Mouse (Mus musculus) regulatory T cell (primary cell): ENCODE data around the gene Gm45713.
"Not testable (repeated sequence)": the region's sequence is repeated elsewhere in the genome, so short reads cannot be mapped to it uniquely, and the experiment has no call there.

Experiments
- in situ Hi-C: fragments of 300-600 bp; cut with MboI, MseI; formaldehyde crosslinking; loops from one replicate; pipeline ENCODE4 v1.15.1; 2025; ENCODE audit warnings: high pct_unique_total_duplicates

The Gm45713 gene

DNA sequence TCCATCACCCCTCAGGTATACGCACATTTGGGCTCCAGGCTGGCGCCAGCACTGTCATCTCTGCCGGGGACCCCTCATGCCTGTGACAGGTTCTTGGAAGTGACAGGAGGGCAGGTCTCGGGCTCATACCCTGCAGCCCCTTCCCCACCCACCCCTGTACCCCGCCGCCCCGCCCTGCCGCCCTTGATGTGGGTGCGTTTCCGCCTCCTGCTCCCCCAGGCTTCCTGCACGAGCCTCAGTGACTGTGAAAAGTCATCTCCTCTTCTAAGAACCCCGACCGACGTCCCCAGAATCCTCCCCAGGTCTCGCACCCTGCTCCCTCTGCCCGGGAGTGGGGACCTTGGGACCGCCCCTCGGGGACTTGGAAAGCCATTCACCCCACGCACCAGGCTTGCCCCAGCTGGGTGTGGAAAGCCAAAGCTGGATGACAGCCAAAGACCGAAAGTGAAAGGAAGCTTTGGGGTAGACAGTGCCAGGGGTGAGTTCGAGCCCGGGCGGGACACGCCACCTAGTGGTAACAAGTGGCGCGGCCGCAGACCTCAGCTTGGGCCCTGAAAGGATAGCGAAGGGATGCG, at the start of gene Gm45713, which contains the start of gene Flt3l:
Gene Gm45713, minus strand, starts transcription at position 239 of the 575 bp plus-strand sequence.
Gene Flt3l, minus strand, starts transcription at position 440 of the 575 bp plus-strand sequence.
- in situ Hi-C loops, result no loop called here

DNA sequence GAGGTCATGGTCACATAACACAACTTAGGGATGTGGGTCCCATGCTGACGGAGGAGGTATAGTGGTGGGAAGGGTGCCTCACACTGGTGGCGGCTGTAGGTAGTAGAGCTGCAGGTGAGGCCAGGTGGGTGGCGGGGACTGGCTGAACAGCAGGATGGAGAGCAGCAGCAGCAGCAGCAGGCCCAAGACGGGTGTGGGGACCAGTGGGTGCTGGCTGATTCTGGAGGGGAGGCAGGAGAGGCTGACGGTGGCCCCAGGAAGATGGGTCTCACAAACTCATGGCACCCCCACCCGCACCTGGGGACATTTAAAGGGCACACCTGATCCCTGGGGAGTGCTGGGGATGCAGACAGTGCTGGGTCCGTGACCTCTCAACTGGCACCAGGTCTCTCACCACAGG, 47.6 kb upstream of the Gm45713 start:
- in situ Hi-C loops, result no loop called here

DNA sequence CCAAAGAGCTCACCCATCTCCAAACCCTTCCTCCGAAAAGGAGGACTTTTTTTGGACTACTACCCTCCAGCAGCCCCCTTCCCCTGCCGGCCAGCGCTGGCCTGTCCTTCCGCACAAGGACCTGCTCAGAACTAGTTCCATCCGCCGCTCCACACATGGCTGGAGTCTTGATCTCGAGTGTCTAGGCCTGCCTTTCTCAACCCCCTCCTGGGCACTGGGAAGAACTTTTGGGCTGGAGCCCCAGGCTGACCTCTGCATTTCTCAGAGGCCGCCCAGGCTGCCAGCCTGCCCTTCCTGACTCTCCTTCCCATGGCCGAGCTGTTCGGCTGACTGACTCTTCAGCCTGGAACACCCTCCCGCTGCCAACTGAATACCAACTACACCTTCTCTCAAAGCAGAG, 46.6 kb upstream of the Gm45713 start:
- in situ Hi-C loops, result no loop called here

DNA sequence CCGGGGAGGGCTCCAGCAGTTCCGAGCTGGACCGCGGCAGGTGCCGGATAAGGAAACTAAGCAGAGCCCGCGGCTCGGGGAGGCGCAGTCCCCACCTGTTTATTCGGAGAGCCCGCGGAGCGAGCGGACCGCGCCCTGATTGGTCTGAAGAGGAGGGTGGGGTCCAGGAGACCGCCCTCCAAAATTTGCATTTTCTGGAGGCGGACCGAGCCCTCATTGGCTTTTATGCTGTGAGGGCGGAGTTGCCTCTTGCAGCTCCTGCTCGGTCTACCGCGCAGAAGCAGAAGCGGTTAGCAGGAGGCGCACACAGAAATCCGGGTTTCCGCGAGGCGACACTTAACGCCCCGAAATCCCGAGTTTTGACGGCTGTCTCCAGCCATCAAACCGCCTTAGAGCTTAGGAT, 46.2 kb upstream of the Gm45713 start:
- in situ Hi-C loops, result no loop called here

DNA sequence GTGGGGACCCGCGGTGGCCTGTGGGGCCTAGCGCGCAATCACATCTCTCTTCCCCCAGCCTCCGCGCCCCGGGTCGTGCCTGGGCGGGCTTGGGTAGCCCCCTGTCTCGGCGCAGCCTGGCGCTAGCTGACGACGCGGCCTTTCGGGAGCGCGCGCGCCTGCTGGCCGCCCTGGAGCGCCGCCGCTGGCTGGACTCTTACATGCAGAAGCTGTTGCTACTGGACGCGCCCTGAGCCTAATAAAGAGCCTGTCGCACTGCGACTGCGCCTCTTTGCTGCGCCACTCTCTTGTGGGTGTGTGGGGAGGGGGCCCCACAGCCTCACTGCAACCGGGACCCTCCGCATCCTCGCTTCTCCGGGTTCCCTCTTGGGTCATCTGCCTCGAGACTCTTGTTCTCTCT, 45.5 kb upstream of the Gm45713 start:
- in situ Hi-C loops, result no loop called here

DNA sequence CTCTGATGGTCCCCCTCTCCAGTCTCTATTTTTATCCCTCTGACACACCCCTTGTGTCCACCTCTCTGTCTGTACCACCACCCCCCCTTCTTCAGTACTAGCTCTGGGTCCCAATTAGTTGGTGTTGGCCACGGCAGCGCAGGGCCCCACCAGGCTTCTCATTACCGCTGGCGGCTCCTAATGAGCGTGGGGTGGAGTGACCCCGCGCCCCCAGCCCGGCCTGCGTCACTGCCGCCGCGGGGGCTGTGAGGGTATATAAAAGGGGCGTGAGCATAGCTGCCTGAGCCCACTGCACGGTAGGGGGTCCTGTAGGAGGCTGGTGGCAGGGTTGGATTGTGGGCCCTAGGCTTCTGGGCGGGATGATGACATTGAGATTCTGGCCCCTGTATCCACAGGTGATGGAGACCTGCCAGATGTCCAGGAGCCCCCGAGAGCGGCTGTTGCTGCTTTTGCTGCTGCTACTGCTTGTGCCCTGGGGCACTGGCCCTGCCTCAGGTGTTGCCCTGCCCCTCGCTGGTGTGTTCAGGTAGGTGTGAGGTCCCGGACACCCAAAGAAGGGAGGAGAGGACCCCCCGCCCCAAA, 45.0 kb upstream of the Gm45713 start, which contains the start of gene Pth2:
Gene Pth2, plus strand, starts transcription at position 100 of the 582 bp plus-strand sequence.
- in situ Hi-C loops, result no loop called here

DNA sequence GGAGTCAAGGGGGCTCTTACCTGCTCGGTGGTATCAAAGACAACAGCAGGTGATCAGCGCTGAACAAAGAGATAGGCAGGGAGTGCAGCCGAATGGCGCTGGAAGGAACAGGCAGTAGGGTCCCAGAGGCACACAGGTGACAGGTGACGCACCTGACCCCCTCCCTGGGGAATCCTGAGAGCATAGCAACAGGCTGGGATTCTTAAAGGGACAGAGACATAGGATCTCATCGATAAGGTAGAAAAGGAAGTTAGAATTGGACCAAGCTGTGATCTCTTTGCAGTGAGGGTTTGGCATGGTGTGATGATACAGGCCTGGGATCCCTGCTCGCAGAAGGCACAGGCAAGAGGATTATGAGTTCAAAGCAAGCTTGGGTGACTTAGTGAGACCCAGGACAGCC, 43.4 kb upstream of the Gm45713 start, which contains the start of gene Gfy:
Gene Gfy, minus strand, starts transcription at position 101 of the 400 bp plus-strand sequence.
- in situ Hi-C loops, result no loop called here

DNA sequence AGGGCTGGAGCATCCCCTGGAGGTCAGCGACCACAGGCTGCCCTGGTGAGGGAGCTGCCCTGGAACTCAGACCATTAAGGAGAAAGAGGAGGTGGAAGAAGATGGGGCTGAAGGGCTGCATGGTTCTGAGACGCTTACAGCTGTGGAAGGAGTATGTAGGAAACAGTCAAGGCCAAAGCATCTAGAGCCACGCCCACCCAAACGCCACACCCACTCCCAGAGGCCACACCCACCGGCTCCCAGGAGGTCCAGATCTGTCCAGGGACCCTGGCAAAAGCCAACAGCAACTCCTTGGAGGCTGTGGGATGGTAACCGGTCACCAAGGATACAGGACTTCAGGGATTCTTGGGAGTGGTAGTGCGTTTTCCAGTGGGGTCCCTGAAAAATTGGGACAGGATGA, 42.5 kb upstream of the Gm45713 start:
- in situ Hi-C loops, result no loop called here

DNA sequence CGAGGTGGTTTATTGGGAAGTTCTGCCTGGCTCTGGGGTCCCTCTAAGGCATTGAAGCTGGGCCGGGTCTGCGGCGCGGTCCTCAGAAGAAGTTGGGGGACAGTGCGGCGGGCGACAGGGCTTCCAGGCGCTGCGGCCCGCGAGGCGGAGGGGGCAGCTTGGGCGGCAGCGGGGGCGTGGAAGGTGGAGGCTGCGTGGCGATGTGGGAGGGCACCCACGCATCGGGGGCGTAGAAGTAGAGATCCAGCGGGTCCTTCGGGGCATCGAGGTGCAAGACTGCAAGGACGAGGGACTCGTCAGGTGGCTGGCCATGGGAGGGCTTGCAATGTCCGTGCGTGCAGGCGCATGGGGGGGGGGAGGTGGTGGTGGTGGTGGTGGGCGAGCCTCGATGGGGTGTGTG, 40.3 kb upstream of the Gm45713 start:
- in situ Hi-C loops, result no loop called here

DNA sequence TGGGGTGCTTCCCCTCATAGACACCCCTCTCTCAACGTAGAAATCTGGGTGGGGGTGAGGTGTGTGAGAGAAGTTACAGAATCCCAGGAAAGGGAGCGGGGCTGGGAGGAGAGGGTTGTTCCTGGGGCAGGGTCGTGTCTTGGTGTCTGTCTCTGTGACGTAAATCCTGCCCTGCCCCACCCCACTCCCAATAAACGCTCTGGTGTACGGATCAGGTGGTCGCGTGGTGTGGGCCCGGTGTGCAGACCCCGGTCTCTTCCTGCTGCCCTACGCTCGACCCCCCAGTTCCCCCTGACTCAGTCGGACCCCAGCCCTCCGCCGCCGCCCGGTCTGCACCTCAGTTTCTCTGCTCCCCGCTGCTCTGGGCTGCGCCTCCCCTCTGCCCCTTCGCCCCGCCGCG, 39.9 kb upstream of the Gm45713 start:
- in situ Hi-C loops, result no loop called here

DNA sequence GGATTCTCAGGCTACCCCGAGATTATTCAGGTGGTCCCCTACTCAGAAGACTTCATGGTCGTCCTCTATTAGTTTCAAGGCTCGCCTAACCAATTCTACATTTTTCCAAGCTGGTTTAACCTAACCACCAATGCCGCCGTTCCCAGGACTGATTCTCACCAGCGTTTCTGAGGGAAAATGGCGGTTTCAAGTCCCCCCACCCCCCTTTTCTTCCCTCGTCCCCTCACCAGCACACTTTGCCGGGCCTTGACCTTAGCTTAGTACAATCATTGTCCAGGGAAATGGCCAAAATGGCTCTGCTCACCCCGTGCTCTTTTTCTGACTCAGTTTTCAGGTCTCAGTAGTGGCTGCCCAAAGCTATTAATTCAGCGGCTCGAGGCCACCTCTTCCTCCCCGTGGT, 39.4 kb upstream of the Gm45713 start:
- in situ Hi-C loops, result no loop called here

DNA sequence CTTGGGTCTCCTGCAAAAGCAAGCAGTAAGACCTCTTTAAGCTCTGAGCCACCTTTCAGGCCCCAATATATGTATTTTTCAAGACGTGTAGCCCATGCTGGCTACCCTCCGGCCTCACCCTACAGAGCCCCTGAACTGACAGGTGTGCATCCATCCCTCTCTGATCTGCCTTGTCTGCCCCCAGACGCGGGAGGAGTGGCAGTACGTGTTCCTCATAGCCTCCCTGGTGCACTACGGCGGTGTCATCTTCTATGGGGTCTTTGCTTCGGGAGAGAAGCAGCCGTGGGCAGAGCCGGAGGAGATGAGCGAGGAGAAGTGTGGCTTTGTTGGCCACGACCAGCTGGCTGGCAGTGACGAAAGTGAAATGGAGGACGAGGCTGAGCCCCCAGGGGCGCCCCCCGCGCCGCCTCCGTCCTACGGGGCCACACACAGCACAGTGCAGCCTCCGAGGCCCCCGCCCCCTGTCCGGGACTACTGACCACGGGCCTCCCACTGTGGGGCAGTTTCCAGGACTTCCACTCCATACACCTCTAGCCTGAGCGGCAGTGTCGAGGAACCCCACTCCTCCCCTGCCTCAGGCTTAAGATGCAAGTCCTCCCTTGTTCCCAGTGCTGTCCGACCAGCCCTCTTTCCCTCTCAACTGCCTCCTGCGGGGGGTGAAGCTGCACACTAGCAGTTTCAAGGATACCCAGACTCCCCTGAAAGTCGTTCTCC, 38.7 kb upstream of the Gm45713 start:
- in situ Hi-C loops, result no loop called here

DNA sequence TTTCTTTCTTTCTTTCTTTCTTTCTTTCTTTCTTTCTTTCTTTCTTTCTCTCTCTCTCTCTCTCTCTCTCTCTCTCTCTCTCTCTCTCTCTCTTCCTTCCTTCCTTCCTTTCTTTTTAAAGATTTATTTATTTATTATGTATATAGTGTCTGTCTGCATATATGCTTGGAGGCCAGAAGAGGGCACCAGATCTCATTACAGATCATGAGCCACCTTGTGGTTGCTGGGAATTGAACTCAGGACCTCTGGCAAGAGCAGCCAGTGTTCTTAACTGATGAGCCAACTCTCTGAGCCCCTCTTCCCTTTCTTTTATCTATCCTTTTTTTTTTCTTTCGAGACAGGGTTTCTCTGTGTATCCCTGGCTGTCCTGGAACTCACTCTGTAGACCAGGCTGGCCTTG, 37.7 kb upstream of the Gm45713 start:
- in situ Hi-C loops, result not testable (repeated sequence)

DNA sequence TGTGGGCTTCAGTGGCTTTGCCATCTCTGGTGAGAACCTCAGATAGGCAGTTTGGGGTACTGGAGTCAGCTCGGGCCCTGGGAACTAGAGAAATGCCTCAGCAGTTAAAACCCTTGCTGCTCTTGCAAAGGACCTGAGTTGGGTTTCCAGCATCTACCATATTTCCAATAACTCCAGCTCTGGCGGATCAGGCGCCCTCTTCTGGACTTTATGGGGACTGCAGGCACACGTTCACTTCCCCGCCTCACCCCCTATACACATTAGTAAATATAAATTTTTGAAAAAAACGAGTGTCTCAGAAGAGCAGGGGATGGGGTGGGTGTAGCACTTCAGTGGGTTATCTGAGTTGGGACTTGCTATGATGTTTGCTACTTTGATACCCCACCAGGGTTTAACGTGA, 36.9 kb upstream of the Gm45713 start:
- in situ Hi-C loops, result no loop called here

DNA sequence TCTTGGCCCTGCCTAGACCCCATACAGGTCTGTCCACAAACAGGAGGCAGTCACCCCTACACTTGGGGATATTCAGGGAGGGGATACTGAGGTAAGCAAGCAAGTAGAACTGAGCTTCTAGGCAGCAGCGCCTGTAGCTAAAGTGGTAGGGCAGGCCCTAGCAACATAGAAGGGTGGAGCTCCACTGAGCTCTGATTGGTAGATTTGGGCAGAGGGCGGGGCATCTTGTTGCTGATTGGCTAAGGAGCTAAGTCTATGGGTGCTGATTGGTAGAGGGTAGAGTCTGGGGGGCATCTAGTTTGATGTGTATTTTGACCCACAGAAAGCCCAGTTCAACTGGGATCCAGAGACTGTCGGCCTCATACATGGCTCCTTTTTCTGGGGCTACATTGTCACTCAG, 33.5 kb upstream of the Gm45713 start:
- in situ Hi-C loops, result no loop called here

DNA sequence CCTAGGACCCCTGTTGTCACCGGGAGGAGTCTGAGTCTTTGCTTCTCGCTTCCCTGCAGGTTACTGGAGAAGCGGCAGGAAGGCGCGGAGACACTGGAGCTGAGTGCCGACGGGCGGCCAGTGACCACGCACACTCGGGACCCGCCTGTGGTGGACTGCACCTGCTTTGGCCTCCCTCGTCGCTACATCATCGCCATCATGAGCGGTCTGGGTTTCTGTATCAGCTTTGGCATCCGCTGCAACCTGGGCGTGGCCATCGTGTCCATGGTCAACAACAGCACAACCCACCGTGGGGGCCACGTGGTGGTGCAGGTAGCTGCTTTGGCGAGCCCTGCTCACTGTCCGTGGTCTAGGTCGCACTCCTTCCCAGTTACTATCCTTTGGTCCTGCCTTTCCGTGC, 32.6 kb upstream of the Gm45713 start:
- in situ Hi-C loops, result no loop called here

DNA sequence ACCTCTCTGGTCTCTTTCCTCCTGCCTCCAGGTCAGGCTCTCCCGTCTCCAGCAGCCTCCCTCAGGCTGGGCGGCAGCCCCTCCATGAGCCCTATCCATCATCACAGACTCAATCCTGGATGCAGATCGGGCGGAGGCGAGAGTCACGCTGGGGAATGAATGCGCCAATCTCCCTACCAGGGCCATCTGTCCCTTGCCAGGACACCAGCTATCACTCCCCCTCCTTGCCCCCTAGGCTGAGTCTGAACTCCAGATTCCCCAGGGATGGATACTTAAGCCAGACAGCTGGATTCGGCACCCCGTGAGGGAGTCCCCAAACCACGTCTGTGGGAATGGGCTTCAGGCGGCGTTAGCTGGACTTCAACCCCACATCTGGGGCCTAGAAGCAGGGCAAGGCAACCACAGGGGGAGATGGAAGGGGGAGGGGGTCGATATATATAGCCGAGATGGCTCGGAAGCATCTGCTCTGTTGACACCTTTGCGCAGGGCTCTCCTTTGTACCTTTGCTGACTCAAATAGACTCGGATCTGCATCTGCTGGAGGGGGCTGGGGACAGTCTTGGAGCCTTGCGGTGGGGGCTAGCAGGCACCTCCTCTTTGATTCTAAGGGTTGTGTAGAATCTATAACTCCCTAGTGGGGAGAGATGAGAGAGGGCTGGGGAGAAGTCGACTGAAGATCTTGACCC, 31.9 kb upstream of the Gm45713 start:
- in situ Hi-C loops, result no loop called here

DNA sequence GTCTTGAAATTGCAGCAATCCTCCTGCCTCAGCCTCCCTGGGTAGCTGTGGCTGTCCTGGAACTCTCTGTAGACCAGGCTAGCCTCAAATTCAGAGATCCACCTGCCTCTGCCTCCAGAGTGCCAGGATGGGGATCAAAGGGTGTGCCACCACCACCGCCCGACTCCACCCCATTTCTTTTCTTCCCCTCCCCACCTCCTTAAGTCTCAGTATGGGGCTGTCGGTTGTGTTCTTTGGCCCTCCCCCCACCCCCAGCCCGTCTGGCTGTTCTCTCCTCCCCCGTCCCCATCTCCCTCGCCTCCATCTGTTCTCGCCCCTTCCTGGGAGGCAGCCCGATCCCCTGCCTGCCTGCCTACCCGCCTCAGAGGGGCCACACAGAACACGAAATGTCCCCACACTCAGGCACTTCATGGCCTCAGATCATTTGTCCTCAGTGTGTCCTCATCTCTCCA, 30.9 kb upstream of the Gm45713 start:
- in situ Hi-C loops, result no loop called here

DNA sequence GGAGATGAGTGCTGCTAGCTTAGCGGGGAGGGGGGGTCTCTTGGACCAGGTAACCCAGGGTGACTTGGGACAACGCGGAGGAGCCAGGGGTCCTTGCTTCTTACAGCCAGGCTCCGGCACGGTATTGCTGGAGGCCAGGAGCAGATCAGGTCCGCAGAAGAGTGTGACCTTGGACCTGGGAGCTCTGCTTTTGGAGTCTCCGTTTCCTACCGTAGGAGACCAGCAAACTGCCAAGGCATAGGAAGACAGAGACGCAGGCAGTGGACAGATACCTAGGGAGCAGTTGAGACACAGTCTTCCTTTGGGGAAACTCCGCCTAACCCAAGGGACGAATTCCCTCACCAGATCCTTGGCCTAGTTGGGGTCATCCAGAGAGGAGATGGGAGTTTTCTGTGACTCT, 29.7 kb upstream of the Gm45713 start:
- in situ Hi-C loops, result no loop called here

DNA sequence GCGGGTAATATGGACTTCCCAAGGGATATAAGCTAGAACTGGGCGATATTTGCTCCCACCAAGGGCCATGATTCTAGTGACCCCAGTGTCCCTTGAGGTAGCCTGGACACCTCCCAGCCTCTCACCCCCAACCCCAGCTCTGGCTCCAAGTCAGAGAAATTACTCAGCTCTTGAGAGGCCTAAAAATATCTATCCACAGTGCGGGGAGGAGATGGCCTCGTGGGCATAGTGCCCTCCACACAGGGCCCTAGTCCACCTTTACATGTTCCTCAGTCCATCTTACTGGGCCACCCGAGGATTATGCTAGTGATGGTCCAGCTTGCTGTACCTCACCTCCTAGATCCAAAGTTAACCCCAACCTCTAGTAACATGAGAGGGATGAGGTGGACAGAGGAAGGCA, 28.8 kb upstream of the Gm45713 start:
- in situ Hi-C loops, result no loop called here

DNA sequence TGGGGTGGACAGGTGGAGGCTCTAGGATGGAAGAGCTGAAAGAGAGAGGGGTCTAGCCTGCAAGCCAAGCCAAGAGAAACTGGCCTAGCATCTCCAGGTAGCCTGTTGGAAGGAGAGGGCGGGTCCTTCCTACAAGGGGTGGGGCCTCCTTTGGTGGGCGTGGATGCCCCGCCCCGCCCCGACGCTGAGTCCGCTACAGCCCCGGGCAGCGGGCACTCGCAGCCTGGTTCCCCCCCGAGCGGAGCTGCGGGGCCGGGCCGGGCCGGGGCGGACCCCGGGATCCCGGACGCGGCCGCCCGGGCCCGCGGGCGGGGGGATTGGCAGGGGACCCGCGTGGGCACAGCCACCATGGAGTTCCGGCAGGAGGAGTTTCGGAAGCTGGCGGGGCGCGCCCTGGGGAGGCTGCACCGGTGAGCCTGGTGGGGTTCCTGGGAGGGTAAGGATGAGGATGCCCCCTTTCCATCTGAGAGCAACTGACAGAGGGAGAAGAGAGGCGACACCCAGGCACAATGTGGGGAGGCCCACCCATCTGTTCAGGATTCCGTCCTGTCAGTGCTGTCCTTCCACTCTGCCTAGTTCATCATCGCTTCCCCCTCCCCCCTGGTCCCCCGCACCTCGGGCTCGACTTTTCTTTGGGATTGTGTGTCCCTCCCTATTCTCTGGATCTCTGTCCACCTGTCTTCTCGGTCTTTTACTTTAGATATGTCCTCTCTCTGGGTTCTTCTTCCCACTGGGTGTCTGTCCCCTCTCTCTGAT, 27.9 kb upstream of the Gm45713 start, which contains the start of gene Slc17a7:
Gene Slc17a7, plus strand, starts transcription at position 215 of the 756 bp plus-strand sequence.
- in situ Hi-C loops, result no loop called here
